Mouse (Mus musculus) spleen, adult 2 months (tissue): Measurements from ENCODE around the gene Slc47a2. TPM values are rescaled to one million over a fixed set of nuclear protein-coding genes. Genes with fewer than 3 reads are reported as not detected.

Experiments used
- DNase-seq, 2 experiments: peaks; one replicate each; pipeline versions ENCODE4 v3.0.0 to v3.0.0-alpha.2; 2012 to 2021; ENCODE audit warnings: low spot score in 2 of 2, low read depth in 1 of 2
- H3K27ac ChIP-seq: fragments of 200-500 bp; 2 replicates; pipeline ENCODE4 v1.5.1; 2012; ENCODE audit warnings: low read length, inconsistent platforms; ENCODE audit not compliant: insufficient read depth
- H3K27me3 ChIP-seq: fragments of 200-500 bp; 2 replicates; pipeline ENCODE4 v1.6.1; 2012; ENCODE audit warnings: mild to moderate bottlenecking, moderate library complexity, low read length, inconsistent platforms; ENCODE audit not compliant: control insufficient read depth, insufficient read depth
- H3K36me3 ChIP-seq: fragments of 200-500 bp; 2 replicates; pipeline ENCODE4 v1.6.1; 2012; ENCODE audit warnings: mild to moderate bottlenecking, low read length, inconsistent platforms; ENCODE audit not compliant: control insufficient read depth, insufficient read depth
- H3K4me1 ChIP-seq: fragments of 200-500 bp; 2 replicates; pipeline ENCODE4 v1.6.1; 2011; ENCODE audit warnings: inconsistent platforms; ENCODE audit not compliant: control insufficient read depth, insufficient read depth, insufficient read length
- H3K4me3 ChIP-seq: fragments of 200-500 bp; 2 replicates; pipeline ENCODE4 v1.5.1; 2011; ENCODE audit warnings: mild to moderate bottlenecking, inconsistent platforms; ENCODE audit not compliant: insufficient read depth, insufficient read length; ENCODE audit errors: extremely low read depth
- CTCF ChIP-seq: fragments of 200-500 bp; IDR thresholded peaks from 2 replicates; pipeline ENCODE4 v1.5.1; 2011; ENCODE audit warnings: mild to moderate bottlenecking, inconsistent platforms; ENCODE audit not compliant: insufficient read depth, insufficient read length, insufficient replicate concordance; ENCODE audit errors: extremely low read depth
- POLR2A ChIP-seq: fragments of 200-500 bp; IDR thresholded peaks from 2 replicates; pipeline ENCODE4 v1.6.1; 2011; ENCODE audit warnings: low read depth, low read length, inconsistent platforms
- WGBS: fragments of 180-500 bp; shearing (Covaris S2); methylation state at CpG from one replicate; pipeline ENCODE4 v1.1.7; 2018; 5-methylcytosine and 5-hydroxymethylcytosine counted together
- polyA plus RNA-seq: library from polyadenylated mRNA; depleted of rRNA; stranded (reverse); fragments of >200 nt; gene quantifications from 2 replicates; pipeline ENCODE4 v1.2.3, GENCODE M21; 2012

Gene Slc47a2
- polyA plus RNA-seq, 1 experiment = not detected

- WGBS = 92% methylated on average over 2 of the region's 2 CpGs
- Histone ChIP-seq H3K4me3 (no peak overlapping the region), H3K27me3 (no peaks in the 10 kb centered on the region), H3K27ac (no peak overlapping the region), H3K36me3 (no peaks in the 10 kb centered on the region), H3K4me1 (no peaks in the 10 kb centered on the region)
- TF ChIP-seq POLR2A (no peak), CTCF (no peak)
- DNase-seq = no peak
These were observed 49.4 kb downstream of the Slc47a2 start for GRCm38 (mm10) chr11:61293251-61293650.

GRCm38 (mm10) chr11:61284323-61284722, 58.3 kb downstream of the Slc47a2 start:
- H3K27me3 ChIP-seq = no peaks in the 10 kb centered on the region
- no peak for DNase-seq
- WGBS = 91% methylated on average over 6 of the region's 6 CpGs

GRCm38 (mm10) chr11:61283414-61284049, 59.1 kb downstream of the Slc47a2 start:
- H3K4me1 ChIP-seq = no peaks in the 10 kb centered on the region
- 73% methylated on average over 10 of the region's 10 CpGs for WGBS
- no peak for TF ChIP-seq CTCF
- no peak for TF ChIP-seq POLR2A
- H3K27me3 ChIP-seq = no peaks in the 10 kb centered on the region
- no peak overlapping the region for H3K4me3 ChIP-seq
- H3K36me3 ChIP-seq = no peaks in the 10 kb centered on the region
- no peak for DNase-seq
- no peak overlapping the region for H3K27ac ChIP-seq

More at GRCm38 (mm10) chr11:61284323-61284722, 58.3 kb downstream of the Slc47a2 start:
- no peak for TF ChIP-seq CTCF
- TF ChIP-seq POLR2A = no peak
- Histone ChIP-seq H3K4me3 (no peak overlapping the region), H3K27ac (no peak overlapping the region), H3K36me3 (no peaks in the 10 kb centered on the region), H3K4me1 (no peaks in the 10 kb centered on the region)

- no peak for DNase-seq
- WGBS = 81% methylated on average over 8 of the region's 8 CpGs
- Histone ChIP-seq H3K27ac (no peak overlapping the region), H3K27me3 (no peaks in the 10 kb centered on the region), H3K36me3 (no peaks in the 10 kb centered on the region), H3K4me3 (no peak overlapping the region), H3K4me1 (no peaks in the 10 kb centered on the region)
- TF ChIP-seq CTCF = no peak
- no peak for TF ChIP-seq POLR2A
These were observed 64.1 kb downstream of the Slc47a2 start for GRCm38 (mm10) chr11:61278445-61279077.

- WGBS = 78% methylated on average over 2 of the region's 2 CpGs
- TF ChIP-seq POLR2A = no peak
- no peak for TF ChIP-seq CTCF
- H3K27me3 ChIP-seq = no peaks in the 10 kb centered on the region
These were observed 64.7 kb downstream of the Slc47a2 start for GRCm38 (mm10) chr11:61277937-61278336.

GRCm38 (mm10) chr11:61276482-61276881, 66.2 kb downstream of the Slc47a2 start:
- Histone ChIP-seq H3K4me3 (no peak overlapping the region), H3K4me1 (no peaks in the 10 kb centered on the region), H3K27ac (no peak overlapping the region), H3K36me3 (no peaks in the 10 kb centered on the region), H3K27me3 (no peaks in the 10 kb centered on the region)
- 83% methylated on average over 3 of the region's 3 CpGs for WGBS
- no peak for DNase-seq
- TF ChIP-seq POLR2A = no peak
- TF ChIP-seq CTCF = no peak

More at GRCm38 (mm10) chr11:61277937-61278336, 64.7 kb downstream of the Slc47a2 start:
- H3K4me3 ChIP-seq = no peak overlapping the region
- DNase-seq = no peak
- no peak overlapping the region for H3K27ac ChIP-seq
- no peaks in the 10 kb centered on the region for H3K36me3 ChIP-seq
- no peaks in the 10 kb centered on the region for H3K4me1 ChIP-seq

- Histone ChIP-seq H3K27me3 (no peaks in the 10 kb centered on the region), H3K27ac (no peak overlapping the region), H3K36me3 (no peaks in the 10 kb centered on the region), H3K4me1 (no peaks in the 10 kb centered on the region), H3K4me3 (no peak overlapping the region)
- DNase-seq = no peak
- TF ChIP-seq POLR2A = no peak
- no peak for TF ChIP-seq CTCF
- 83% methylated on average over 8 of the region's 8 CpGs for WGBS
These were observed 67.6 kb downstream of the Slc47a2 start for GRCm38 (mm10) chr11:61275106-61275505.
